Mouse (Mus musculus) olfactory bulb, adult 2 months (tissue): ENCODE results near the gene Lonrf2.

ENCODE experiments used
- CTCF ChIP-seq: fragments of 200-500 bp; IDR thresholded peaks from 2 replicates; pipeline ENCODE4 v1.5.1; 2012; ENCODE audit warnings: low read depth, mild to moderate bottlenecking, low read length, moderate library complexity; ENCODE audit not compliant: insufficient read depth
- POLR2A ChIP-seq: fragments of 200-500 bp; IDR thresholded peaks from 2 replicates; pipeline ENCODE4 v1.6.1; 2012; ENCODE audit warnings: mild to moderate bottlenecking, low read depth, low read length, moderate library complexity; ENCODE audit not compliant: insufficient read depth

GRCm38 (mm10) chr1:38860867-38861524 lies 24.5 kb upstream of the Lonrf2 start:
- TF ChIP-seq CTCF (no peak), POLR2A (no peak)
